Mouse (Mus musculus) lung, adult 18-20 months (tissue): ENCODE measurements around the gene Gm10160.
"Not testable (repeated sequence)": the region's sequence is repeated elsewhere in the genome, so short reads cannot be mapped to it uniquely, and the experiment has no call there.

Experiments
- DNase-seq, 2 experiments: peaks; one replicate each; pipeline ENCODE4 v3.0.0; 2022; ENCODE audit warnings: mixed read lengths in 2 of 2

Gene Gm10160

GRCm38 (mm10) chr7:81856221-81856620, 627 bp upstream of the Gm10160 start:
- DNase-seq: no peak

GRCm38 (mm10) chr7:81854568-81855307, 856 bp downstream of the Gm10160 start:
- DNase-seq: no peak

GRCm38 (mm10) chr7:81851706-81852105, 3.9 kb downstream of the Gm10160 start:
- DNase-seq: no peak

GRCm38 (mm10) chr7:81850171-81850570, 5.4 kb downstream of the Gm10160 start:
- DNase-seq: no peak

- no peak for DNase-seq
These were observed 6.0 kb downstream of the Gm10160 start for GRCm38 (mm10) chr7:81849633-81850032.

GRCm38 (mm10) chr7:81849214-81849613, 6.4 kb downstream of the Gm10160 start:
- DNase-seq: no peak

GRCm38 (mm10) chr7:81847777-81848176, 7.8 kb downstream of the Gm10160 start:
- no peak for DNase-seq

- no peak for DNase-seq
These were observed 8.6 kb downstream of the Gm10160 start for GRCm38 (mm10) chr7:81847010-81847409.

- no peak for DNase-seq
These were observed 9.6 kb downstream of the Gm10160 start for GRCm38 (mm10) chr7:81846008-81846407.

GRCm38 (mm10) chr7:81845313-81845712, 10.3 kb downstream of the Gm10160 start:
- no peak for DNase-seq

GRCm38 (mm10) chr7:81844801-81845200, 10.8 kb downstream of the Gm10160 start:
- DNase-seq: no peak

- no peak for DNase-seq
These were observed 11.7 kb downstream of the Gm10160 start for GRCm38 (mm10) chr7:81843903-81844302.

- no peak for DNase-seq
These were observed 12.6 kb downstream of the Gm10160 start for GRCm38 (mm10) chr7:81842998-81843397.

- no peak for DNase-seq
These were observed 13.5 kb downstream of the Gm10160 start for GRCm38 (mm10) chr7:81842141-81842540.

GRCm38 (mm10) chr7:81841439-81841838, 14.2 kb downstream of the Gm10160 start:
- no peak for DNase-seq

GRCm38 (mm10) chr7:81840661-81841181, 14.9 kb downstream of the Gm10160 start:
- no peak for DNase-seq

- no peak for DNase-seq
These were observed 15.8 kb downstream of the Gm10160 start for GRCm38 (mm10) chr7:81839746-81840145.

- not testable (repeated sequence) for DNase-seq
These were observed 17.8 kb downstream of the Gm10160 start for GRCm38 (mm10) chr7:81837771-81838170.

GRCm38 (mm10) chr7:81835430-81835829, 20.2 kb downstream of the Gm10160 start:
- no peak for DNase-seq

- no peak for DNase-seq
These were observed 20.7 kb downstream of the Gm10160 start for GRCm38 (mm10) chr7:81834847-81835246.

GRCm38 (mm10) chr7:81829379-81829894, 26.2 kb downstream of the Gm10160 start, which contains the start of gene Btbd1:
Btbd1 (minus strand) TSS chr7:81829431.
- DNase-seq: peak; percentile 81 to 85

GRCm38 (mm10) chr7:81828681-81829378, 26.8 kb downstream of the Gm10160 start:
- peak in 1 of 2 experiments; percentile 43 for DNase-seq

- DNase-seq: peak; percentile 17 to 33
These were observed 27.6 kb downstream of the Gm10160 start for GRCm38 (mm10) chr7:81827806-81828667.
